Mouse (Mus musculus) layer of hippocampus, adult 8-10 months (tissue): ENCODE measurements around the gene Ceacam16. TPM values are rescaled to one million over a fixed set of nuclear protein-coding genes. Genes with fewer than 3 reads are reported as not detected.

Experiments used
- DNase-seq, 2 experiments: peaks; one replicate each; pipeline ENCODE4 v3.0.0; 2022; ENCODE audit warnings: low spot score in 2 of 2
- total RNA-seq, 4 experiments: library from RNA; stranded (reverse); gene quantifications; 2 replicates each; pipeline ENCODE4 v1.2.4; 2022

The Ceacam16 gene
- total RNA-seq, 4 experiments from 2014 or later: not detected

DNA sequence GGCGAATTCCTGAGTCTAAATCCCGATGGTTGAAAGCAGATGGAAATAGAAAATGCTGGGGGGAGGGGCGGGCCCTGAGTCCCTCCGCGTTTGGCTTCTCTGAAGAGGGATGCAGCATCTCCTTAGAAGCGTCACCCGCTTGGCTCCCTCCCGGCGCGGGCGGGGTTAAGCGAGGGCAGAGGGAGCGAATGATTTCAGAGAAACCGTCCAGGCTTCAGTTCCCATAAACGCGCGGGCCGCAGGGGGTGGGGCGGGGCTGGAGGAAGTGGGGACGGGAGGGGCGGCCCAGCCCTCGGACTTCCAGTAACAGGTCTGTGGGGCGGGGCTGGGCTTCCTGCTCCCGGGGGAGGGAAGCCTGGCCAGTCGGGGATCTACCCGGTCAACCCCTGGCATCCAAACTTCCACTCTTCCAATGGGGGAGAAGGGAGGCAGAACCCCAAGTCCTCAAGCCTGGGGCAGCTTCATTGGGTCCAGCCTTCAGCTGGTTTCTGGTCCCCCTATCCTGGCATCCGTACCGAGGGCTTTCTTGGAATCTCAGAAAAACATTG is 44.8 kb downstream of the Ceacam16 start:
- DNase-seq: peak; percentile 29 to 31

GRCm38 (mm10) chr7:19815296-19816223 is 45.5 kb downstream of the Ceacam16 start:
- DNase-seq: no peak

DNA sequence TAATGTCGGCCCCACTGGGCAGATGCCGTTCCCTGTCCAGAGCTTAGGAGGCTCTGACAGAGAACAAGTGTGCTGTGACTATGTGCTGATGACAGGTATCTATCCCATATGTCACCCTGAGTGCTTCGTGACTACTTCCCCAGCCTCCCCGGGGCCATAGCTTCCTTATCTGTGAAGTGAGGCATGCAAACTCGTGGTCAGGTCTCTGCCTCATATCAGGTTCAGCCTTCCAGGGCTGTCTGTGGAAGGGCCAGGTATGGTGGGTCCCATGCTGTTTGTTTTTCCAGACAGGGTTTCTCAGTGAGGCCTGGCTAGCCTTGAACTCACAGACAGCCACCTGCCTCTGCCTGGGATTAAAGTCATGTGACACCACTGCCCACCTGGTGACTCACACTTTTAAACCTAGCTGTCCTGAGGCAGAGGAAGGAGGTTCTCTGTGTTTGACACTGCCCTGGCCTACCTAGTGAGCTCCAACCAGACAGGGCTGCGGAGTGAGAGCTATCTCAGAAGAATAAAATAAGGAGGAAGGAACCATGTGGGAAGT is 47.4 kb downstream of the Ceacam16 start:
- DNase-seq: no peak

DNA sequence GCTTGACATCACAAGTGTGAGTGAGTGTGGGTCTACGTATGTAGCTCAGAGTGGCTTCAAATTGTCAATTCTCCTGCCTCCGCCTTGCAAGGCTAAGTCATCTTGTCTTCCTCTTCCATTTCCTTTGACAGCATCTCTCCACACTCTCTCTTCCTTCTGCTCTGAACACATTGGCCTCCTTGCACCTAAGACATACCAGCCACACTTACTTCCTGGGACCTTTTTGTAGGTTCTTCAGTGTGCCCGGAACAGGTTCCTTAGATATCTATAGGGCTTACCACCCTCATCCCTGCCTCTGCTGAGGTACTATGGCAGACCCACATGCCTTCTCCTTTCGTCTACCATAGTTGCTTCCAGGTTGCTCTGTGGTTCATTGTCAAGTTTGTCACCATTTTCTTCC is 47.9 kb downstream of the Ceacam16 start:
- no peak for DNase-seq

DNA sequence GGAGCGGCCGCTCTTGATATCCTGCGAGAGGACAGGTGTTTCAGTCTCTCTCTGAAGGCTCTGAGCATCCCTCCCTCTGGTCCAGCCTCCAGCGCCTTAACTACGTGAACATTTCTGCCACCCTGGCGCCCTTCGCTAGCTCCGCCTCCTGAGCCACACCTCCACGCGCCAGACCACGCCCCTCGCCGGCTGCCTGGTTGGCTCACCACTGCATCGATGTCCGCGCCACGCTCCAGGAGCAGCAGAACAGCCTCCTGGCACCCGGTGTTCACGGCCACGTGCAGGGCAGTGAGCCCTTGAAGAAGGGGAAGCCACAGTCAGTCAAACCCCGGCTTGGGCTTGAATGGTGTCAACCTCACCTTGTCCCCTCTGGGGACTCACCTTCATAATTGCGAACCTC is 50.0 kb downstream of the Ceacam16 start:
- no peak for DNase-seq

- DNase-seq: no peak
Measured at GRCm38 (mm10) chr7:19809369-19809768, 51.7 kb downstream of the Ceacam16 start.

GRCm38 (mm10) chr7:19806356-19806969 is 54.6 kb downstream of the Ceacam16 start:
- DNase-seq: no peak

DNA sequence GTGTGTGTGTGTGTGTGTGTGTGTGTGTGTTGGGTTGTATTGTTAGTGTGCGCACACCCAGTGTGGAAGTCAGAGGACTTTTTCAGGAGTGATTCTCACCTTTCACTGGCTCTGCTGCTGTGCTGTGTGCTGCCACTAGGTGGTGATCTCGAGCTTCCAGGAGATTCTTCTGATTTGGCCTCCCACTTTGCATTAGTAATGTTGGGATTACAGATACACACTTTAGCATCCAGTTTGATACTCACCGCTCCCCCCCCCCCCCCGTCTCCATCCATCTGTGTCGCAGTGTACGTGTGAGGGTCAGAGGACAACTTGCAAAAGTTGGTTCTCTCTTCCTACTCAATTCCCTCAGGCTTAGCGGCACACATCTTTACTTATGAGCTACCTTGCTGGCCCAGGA is 58.1 kb downstream of the Ceacam16 start:
- DNase-seq: peak in 1 of 2 experiments; percentile 70

Other genes starting within 250 kb of the Ceacam16 start
- gene Relb, start 231.9 kb downstream of the Ceacam16 start, total RNA-seq: 10 to 100 TPM in 2 of 4 experiments, 1 to 10 TPM in 2; 8.3 to 11.2 (median 10.5) TPM
- gene Clptm1, start 196.3 kb downstream of the Ceacam16 start, total RNA-seq: 100 to 1,000 TPM; 140 to 150 (median 146) TPM
- under 1 TPM in 1 of 4 experiments, not detected in 3; 0.66 TPM for gene Apoc2, start 183.4 kb downstream of the Ceacam16 start, total RNA-seq
- gene Gm44805, start 179.9 kb downstream of the Ceacam16 start, total RNA-seq: not detected
- 1 to 10 TPM in 1 of 4 experiments, not detected in 3; 1.2 TPM for gene Apoc4, start 179.8 kb downstream of the Ceacam16 start, total RNA-seq
- 10 to 100 TPM in 1 of 4 experiments, 1 to 10 TPM in 3; 5.3 to 10.7 (median 6.0) TPM for gene Apoc1, start 168.6 kb downstream of the Ceacam16 start, total RNA-seq
- 1,000 to 10,000 TPM; 1,861 to 4,366 (median 2,827) TPM for gene Apoe, start 162.1 kb downstream of the Ceacam16 start, total RNA-seq
- 100 to 1,000 TPM; 104 to 112 (median 109) TPM for gene Tomm40, start 145.9 kb downstream of the Ceacam16 start, total RNA-seq
- gene Nectin2, start 110.8 kb downstream of the Ceacam16 start, total RNA-seq: 1 to 10 TPM; 5.7 to 8.2 (median 7.0) TPM
- gene Bcam, start 90.3 kb downstream of the Ceacam16 start, total RNA-seq: 10 to 100 TPM; 11.0 to 15.2 (median 13.2) TPM
- not detected for gene Cblc, start 64.5 kb downstream of the Ceacam16 start, total RNA-seq
- 10 to 100 TPM in 1 of 4 experiments, 1 to 10 TPM in 1, under 1 TPM in 2; 0.75 to 11.9 (median 2.3) TPM for gene Bcl3, start 38.5 kb downstream of the Ceacam16 start, total RNA-seq
- gene Gm19345, start 9.3 kb downstream of the Ceacam16 start, total RNA-seq: 1 to 10 TPM; 1.5 to 2.6 (median 2.2) TPM
- gene Ceacam19, start 26.7 kb upstream of the Ceacam16 start, total RNA-seq: not detected
- gene Pvr, start 59.9 kb upstream of the Ceacam16 start, total RNA-seq: 10 to 100 TPM; 12.5 to 16.1 (median 13.8) TPM
- under 1 TPM in 1 of 4 experiments, not detected in 3; 0.20 TPM for gene Igsf23, start 89.5 kb upstream of the Ceacam16 start, total RNA-seq
- not detected for gene Ceacam20, start 104.1 kb upstream of the Ceacam16 start, total RNA-seq
- gene Nlrp9b, start 130.2 kb upstream of the Ceacam16 start, total RNA-seq: not detected
- gene Vmn1r91, start 238.4 kb upstream of the Ceacam16 start, total RNA-seq: not detected